Mouse (Mus musculus): ENCODE measurements around the gene Ankrd34a. TPM values are rescaled to one million over a fixed set of nuclear protein-coding genes. Genes with fewer than 3 reads are reported as not detected.

Ankrd34a gene
- polyA plus RNA-seq, 1 experiment = 12.4 TPM

GRCm38 (mm10) chr3:96629729-96630600 lies 33.5 kb downstream of the Ankrd34a start, which contains the start of gene Rbm8a:
Rbm8a (plus strand) TSS chr3:96629933.
- TF ChIP-seq POLR2A (IDR thresholded peaks at IDR 0.05; ENCODE audit: borderline replicate concordance, extremely low read depth, insufficient read depth, insufficient read length, poor library complexity, severe bottlenecking) (peak; percentile 61; the same call in 1 of the 2 replicates), CTCF (IDR thresholded peaks at IDR 0.05; ENCODE audit: borderline replicate concordance, extremely low read depth, insufficient read depth, insufficient read length) (no peak)
- peak; percentile 100 for DNase-seq (ENCODE audit: low read depth)

GRCm38 (mm10) chr3:96632058-96632457 lies 35.6 kb downstream of the Ankrd34a start:
- TF ChIP-seq POLR2A (IDR thresholded peaks at IDR 0.05; ENCODE audit: borderline replicate concordance, extremely low read depth, insufficient read depth, insufficient read length, poor library complexity, severe bottlenecking) (no peak), CTCF (IDR thresholded peaks at IDR 0.05; ENCODE audit: borderline replicate concordance, extremely low read depth, insufficient read depth, insufficient read length) (no peak)

DNA sequence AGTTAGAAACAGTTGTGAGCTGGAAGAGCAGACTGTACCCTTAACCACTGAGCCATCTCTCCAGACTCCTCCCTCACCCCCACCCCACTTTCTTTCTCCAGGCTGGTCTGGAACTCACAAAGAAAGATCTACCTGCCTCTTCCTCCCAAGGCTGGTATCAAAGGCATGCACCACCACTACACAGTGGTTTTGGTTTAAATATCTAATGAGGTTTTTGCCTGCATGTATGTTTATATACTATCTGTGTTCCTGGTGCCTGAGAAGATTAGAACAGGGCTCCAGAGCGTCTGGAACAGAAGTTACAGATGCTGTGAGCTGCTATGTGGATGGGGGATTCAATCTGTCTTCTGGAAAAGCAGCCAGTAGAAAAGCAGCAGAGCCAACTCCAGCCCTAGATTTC lies 37.6 kb downstream of the Ankrd34a start:
- DNase-seq (ENCODE audit: low read depth) = no peak
- TF ChIP-seq POLR2A (IDR thresholded peaks at IDR 0.05; ENCODE audit: borderline replicate concordance, extremely low read depth, insufficient read depth, insufficient read length, poor library complexity, severe bottlenecking) (no peak), CTCF (IDR thresholded peaks at IDR 0.05; ENCODE audit: borderline replicate concordance, extremely low read depth, insufficient read depth, insufficient read length) (no peak)

More at GRCm38 (mm10) chr3:96632058-96632457, 35.6 kb downstream of the Ankrd34a start:
- no peak for DNase-seq (ENCODE audit: low read depth)

DNA sequence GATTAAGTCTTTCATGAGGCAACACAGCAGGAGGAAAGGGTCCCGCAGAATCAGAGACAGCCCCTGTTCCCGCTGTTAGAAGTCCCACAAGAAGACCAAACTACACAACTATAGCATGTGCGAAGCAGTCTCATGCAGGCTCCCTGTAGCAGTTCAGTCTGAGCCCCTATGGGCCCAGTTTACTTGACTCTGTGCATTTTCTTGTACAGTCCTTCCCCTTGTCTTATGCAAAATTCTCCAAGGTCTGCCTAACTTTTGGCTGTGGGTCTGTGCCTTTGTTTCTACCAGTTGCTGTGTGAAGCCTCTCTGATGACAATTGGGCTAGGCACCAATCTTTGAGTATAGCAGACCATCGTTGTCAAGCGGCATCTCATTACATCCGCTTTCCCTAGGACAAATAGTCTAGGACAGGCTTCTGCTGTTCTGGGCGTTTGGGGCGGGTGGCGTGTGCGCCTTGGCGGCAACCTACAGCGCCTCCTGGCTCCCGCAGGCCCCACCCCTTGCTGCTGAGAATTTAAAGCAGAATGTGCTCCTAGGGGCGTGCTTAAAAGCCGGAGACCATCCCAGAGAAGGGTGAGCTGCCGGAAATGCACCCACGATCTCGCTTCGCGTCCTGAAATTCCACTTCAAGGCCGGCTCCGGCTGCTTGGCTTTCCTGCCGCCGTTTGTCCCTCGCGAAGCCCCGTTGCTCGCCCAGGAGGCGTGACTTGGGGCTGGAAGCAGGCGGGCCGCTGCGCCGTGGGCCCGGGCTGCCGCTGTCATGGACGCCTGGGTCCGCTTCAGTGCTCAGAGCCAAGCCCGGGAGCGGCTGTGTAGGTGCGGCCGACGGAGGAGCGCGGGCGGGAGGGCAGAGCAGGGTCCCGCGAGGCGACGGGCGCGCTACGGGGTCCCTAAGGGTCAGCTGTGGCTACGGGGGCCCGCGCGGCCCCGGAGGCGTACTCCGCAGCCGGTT lies 38.8 kb downstream of the Ankrd34a start, which contains the start of the genes Pex11b and Gm42957:
Pex11b (plus strand) TSS at position 449 of the 952 bp plus-strand sequence.
Gm42957 (plus strand) TSS at position 547 of the 952 bp plus-strand sequence.
- DNase-seq (ENCODE audit: low read depth) = peak; percentile 93
- TF ChIP-seq POLR2A (IDR thresholded peaks at IDR 0.05; ENCODE audit: borderline replicate concordance, extremely low read depth, insufficient read depth, insufficient read length, poor library complexity, severe bottlenecking) = peak; percentile 48
- TF ChIP-seq CTCF (IDR thresholded peaks at IDR 0.05; ENCODE audit: borderline replicate concordance, extremely low read depth, insufficient read depth, insufficient read length) = peak; percentile 18; the same call in 1 of the 2 replicates

DNA sequence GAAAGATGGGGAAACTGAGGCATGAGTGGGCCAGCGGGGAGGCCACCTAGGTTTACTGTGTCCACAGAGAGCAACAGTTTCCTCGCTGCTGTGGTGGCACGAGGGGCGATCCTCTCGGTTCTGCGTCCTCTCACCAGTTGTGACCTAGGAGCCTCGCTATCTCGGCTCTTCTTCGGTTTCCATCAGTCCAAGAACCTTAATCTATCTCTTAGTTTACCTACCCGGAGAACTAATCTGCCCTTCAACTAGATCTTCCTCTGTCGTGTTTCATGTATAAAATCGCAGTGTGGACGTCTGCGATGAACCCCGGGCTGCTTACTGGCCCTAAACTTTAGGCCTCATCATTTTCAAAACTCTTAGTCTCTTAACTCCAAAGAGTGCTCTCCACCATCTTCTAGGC lies 39.5 kb downstream of the Ankrd34a start:
- no peak for TF ChIP-seq POLR2A (IDR thresholded peaks at IDR 0.05; ENCODE audit: borderline replicate concordance, extremely low read depth, insufficient read depth, insufficient read length, poor library complexity, severe bottlenecking)
- TF ChIP-seq CTCF (IDR thresholded peaks at IDR 0.05; ENCODE audit: borderline replicate concordance, extremely low read depth, insufficient read depth, insufficient read length) = no peak
- no peak for DNase-seq (ENCODE audit: low read depth)

GRCm38 (mm10) chr3:96636448-96636847 lies 40.0 kb downstream of the Ankrd34a start:
- DNase-seq (ENCODE audit: low read depth) = no peak

GRCm38 (mm10) chr3:96639219-96639618 lies 42.8 kb downstream of the Ankrd34a start:
- DNase-seq (ENCODE audit: low read depth) = peak; percentile 47
- TF ChIP-seq POLR2A (IDR thresholded peaks at IDR 0.05; ENCODE audit: borderline replicate concordance, extremely low read depth, insufficient read depth, insufficient read length, poor library complexity, severe bottlenecking) = no peak
- TF ChIP-seq CTCF (IDR thresholded peaks at IDR 0.05; ENCODE audit: borderline replicate concordance, extremely low read depth, insufficient read depth, insufficient read length) = peak; percentile 61; the same call in 1 of the 2 replicates

More at GRCm38 (mm10) chr3:96636448-96636847, 40.0 kb downstream of the Ankrd34a start:
- TF ChIP-seq POLR2A (IDR thresholded peaks at IDR 0.05; ENCODE audit: borderline replicate concordance, extremely low read depth, insufficient read depth, insufficient read length, poor library complexity, severe bottlenecking) (no peak), CTCF (IDR thresholded peaks at IDR 0.05; ENCODE audit: borderline replicate concordance, extremely low read depth, insufficient read depth, insufficient read length) (no peak)

GRCm38 (mm10) chr3:96645018-96645649 lies 48.7 kb downstream of the Ankrd34a start, which contains the start of gene Itga10:
Itga10 (plus strand) TSS chr3:96645584.
- DNase-seq (ENCODE audit: low read depth) = peak; percentile 31

DNA sequence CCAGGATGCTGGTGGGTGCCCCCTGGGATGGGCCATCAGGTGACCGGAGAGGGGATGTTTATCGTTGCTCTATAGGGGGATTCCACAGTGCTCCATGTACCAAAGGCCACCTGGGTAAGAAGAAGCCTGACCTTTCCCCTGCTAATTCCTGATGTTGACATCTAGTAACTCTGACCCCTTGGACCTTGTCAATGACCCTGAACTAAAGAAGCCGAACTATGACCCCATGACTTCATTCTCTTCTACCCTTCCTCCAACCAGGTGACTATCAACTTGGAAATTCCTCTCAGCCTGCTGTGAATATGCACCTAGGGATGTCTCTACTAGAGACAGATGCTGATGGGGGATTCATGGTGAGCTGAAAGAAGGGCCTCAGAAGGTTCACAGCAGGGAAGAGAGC lies 50.9 kb downstream of the Ankrd34a start:
- DNase-seq (ENCODE audit: low read depth) = no peak
- TF ChIP-seq POLR2A (IDR thresholded peaks at IDR 0.05; ENCODE audit: borderline replicate concordance, extremely low read depth, insufficient read depth, insufficient read length, poor library complexity, severe bottlenecking) = no peak
- TF ChIP-seq CTCF (IDR thresholded peaks at IDR 0.05; ENCODE audit: borderline replicate concordance, extremely low read depth, insufficient read depth, insufficient read length) = no peak

More at GRCm38 (mm10) chr3:96645018-96645649, 48.7 kb downstream of the Ankrd34a start, which contains the start of gene Itga10:
- no peak for TF ChIP-seq POLR2A (IDR thresholded peaks at IDR 0.05; ENCODE audit: borderline replicate concordance, extremely low read depth, insufficient read depth, insufficient read length, poor library complexity, severe bottlenecking)
- peak; percentile 50; the same call in 1 of the 2 replicates for TF ChIP-seq CTCF (IDR thresholded peaks at IDR 0.05; ENCODE audit: borderline replicate concordance, extremely low read depth, insufficient read depth, insufficient read length)

Other genes with a start within 250 kb of the Ankrd34a start
- 0.05 TPM in 1 of 2 replicates, not detected in the other for gene BC107364, start 144.3 kb upstream of the Ankrd34a start, polyA plus RNA-seq (2012; rRNA removed)
- 0.58 and 0.66 TPM in 2 replicates for gene Hfe2, start 71.5 kb upstream of the Ankrd34a start, polyA plus RNA-seq (2012; rRNA removed)
- gene Txnip, start 38.7 kb upstream of the Ankrd34a start, polyA plus RNA-seq (2012; rRNA removed) = 110 and 138 TPM in 2 replicates
- gene Gm16253, start 19.7 kb upstream of the Ankrd34a start, polyA plus RNA-seq (2012; rRNA removed) = not detected in 2 replicates
- gene Polr3gl, start 2.5 kb upstream of the Ankrd34a start, polyA plus RNA-seq (2012; rRNA removed) = 30.1 and 39.1 TPM in 2 replicates
- gene Lix1l, start 4.5 kb downstream of the Ankrd34a start, polyA plus RNA-seq (2012; rRNA removed) = 86.8 and 88.9 TPM in 2 replicates
- gene Rbm8a, start 33.3 kb downstream of the Ankrd34a start, polyA plus RNA-seq (2012; rRNA removed) = 42.9 and 57.2 TPM in 2 replicates
- gene Pex11b, start 38.7 kb downstream of the Ankrd34a start, polyA plus RNA-seq (2012; rRNA removed) = 46.1 and 59.6 TPM in 2 replicates
- 0.16 and 0.27 TPM in 2 replicates for gene Gm42957, start 38.8 kb downstream of the Ankrd34a start, polyA plus RNA-seq (2012; rRNA removed)
- 5.4 and 5.8 TPM in 2 replicates for gene Itga10, start 48.9 kb downstream of the Ankrd34a start, polyA plus RNA-seq (2012; rRNA removed)
- 2.5 and 2.8 TPM in 2 replicates for gene Ankrd35, start 73.5 kb downstream of the Ankrd34a start, polyA plus RNA-seq (2012; rRNA removed)
- 32.3 and 34.6 TPM in 2 replicates for gene Pias3, start 99.7 kb downstream of the Ankrd34a start, polyA plus RNA-seq (2012; rRNA removed)
- 7.6 and 8.2 TPM in 2 replicates for gene Nudt17, start 111.9 kb downstream of the Ankrd34a start, polyA plus RNA-seq (2012; rRNA removed)
- 42.7 and 45.0 TPM in 2 replicates for gene Polr3c, start 131.0 kb downstream of the Ankrd34a start, polyA plus RNA-seq (2012; rRNA removed)
- gene Rnf115, start 131.0 kb downstream of the Ankrd34a start, polyA plus RNA-seq (2012; rRNA removed) = 46.3 and 47.5 TPM in 2 replicates
- gene Pdzk1, start 232.6 kb downstream of the Ankrd34a start, polyA plus RNA-seq (2012; rRNA removed) = 0.14 and 0.15 TPM in 2 replicates
- not detected in 2 replicates for gene Cd160, start 232.7 kb downstream of the Ankrd34a start, polyA plus RNA-seq (2012; rRNA removed)

Data from brain, embryonic 14.5 days (tissue).